Mouse (Mus musculus) mouse embryonic stem cell (cell line): ENCODE measurements around the gene Ypel1.

ENCODE experiments used
- in situ Hi-C, 2 experiments: fragments of 300-500 bp; cut with MboI; formaldehyde crosslinking; loops; 1 replicate in 1 of 2; 3 replicates in 1 of 2; pipeline ENCODE4 v1.14.3; 2019 to 2020; ENCODE audit warnings: low sequenced_read_pairs in 2 of 2, low pct_unique_long_range_greater_than_20kb in 1 of 2, mixed read lengths in 1 of 2; ENCODE audit not compliant: unreplicated experiment in 1 of 2

Ypel1 gene

GRCm38 (mm10) chr16:17082121-17082792 is 12.8 kb downstream of the Ypel1 start:
- in situ Hi-C loops, result loop anchor here in 1 of 2 experiments (5.0 kb wide), 1 partner anchor 200 kb away; no protein-coding TSS in a partner anchor

- in situ Hi-C loops, result no loop called here
Measured at GRCm38 (mm10) chr16:17085636-17086035, 16.1 kb downstream of the Ypel1 start.

DNA sequence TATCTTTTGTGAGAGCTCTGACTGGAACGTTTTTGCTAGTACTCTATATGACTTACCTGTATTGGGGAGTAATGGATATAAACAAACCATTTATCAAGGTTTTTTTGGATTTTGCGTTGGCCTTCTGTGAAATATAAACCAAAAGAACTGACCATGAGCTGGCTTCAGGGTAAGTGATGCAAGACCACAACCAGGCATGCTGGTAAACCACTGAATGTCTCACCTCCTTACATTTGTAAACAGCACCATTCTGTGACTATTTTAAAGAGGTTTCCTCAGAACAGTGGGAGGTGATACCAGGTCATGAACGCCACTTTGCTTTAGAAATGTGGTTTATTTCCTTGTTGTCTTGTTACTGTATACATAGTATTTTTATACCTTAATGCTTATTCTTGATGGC is 16.7 kb downstream of the Ypel1 start:
- in situ Hi-C loops, result no loop called here

- in situ Hi-C loops, result no loop called here
Measured at GRCm38 (mm10) chr16:17086669-17087193, 17.2 kb downstream of the Ypel1 start.

GRCm38 (mm10) chr16:17088346-17088745 is 18.9 kb downstream of the Ypel1 start:
- in situ Hi-C loops, result no loop called here

- in situ Hi-C loops, result no loop called here
Measured at GRCm38 (mm10) chr16:17096938-17097337, 27.4 kb downstream of the Ypel1 start.

GRCm38 (mm10) chr16:17102630-17103220 is 33.2 kb downstream of the Ypel1 start:
- in situ Hi-C loops, result no loop called here

DNA sequence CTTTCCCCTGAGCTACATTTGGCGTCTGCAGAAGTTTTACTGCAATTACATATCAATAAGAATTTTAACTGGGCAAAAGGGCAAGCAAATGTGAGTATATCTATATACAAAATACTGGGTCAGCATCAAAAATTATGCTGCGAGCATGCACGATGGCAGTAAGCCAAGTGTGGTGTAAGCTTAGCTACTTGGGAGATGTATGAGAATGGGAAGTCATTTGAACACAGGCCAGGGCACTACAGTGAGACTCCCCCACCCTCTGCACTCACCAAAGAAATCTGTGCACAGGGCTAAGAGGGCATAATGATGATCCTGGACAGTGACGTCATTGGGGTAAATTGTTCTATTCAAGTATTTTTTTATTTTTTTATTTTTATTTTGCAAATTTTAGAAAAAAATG is 35.1 kb downstream of the Ypel1 start:
- in situ Hi-C loops, result no loop called here

DNA sequence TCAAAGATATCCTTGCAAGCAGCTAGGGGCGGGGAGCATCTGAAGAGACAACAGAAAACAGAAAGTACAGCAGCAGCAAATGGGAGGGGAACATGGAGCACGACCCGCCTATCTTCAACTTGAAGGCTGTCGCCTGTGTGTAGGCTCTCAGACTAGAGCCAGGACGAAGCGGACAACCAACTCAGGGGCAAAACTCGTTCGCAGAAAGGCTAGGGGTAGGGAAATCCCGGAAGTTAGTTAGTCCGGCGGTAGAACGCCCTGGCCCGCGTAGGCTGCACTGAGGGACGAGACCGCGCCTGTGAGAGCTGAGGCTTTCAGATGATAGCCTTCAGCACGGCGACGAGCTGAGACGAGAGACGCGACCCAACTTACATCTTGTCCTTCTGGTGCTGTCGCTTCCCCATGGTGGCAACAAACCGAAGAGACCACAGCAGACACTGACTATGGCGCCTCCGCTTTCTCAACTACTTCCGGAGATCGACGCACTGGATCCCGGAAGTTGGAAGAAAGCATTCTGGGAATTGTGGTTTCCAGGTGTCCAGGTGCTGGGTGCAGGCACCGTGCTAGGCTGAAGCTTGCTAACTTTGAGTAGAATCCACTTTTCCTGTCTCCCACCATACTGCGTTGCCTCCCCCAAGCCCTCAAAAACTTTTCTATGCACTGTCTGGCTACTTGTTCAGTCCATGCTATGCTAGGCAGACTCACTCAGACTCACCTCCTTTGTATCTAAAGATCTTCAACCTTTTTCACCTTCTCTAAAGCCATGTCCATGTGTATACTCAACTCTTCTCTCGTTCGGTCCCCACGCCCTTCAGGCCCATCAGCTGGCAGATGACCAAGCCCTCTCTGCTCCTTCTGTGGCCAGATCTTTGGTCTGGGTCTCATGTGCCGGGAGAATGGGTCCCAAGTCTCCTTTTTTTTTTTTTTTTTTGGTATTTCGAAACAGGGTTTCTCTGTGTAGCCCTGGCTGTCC is 41.6 kb downstream of the Ypel1 start, which contains the start of gene Ppil2:
Gene Ppil2 (minus strand): TSS at position 487 of the 973 bp plus-strand sequence.
- in situ Hi-C loops, result no loop called here

DNA sequence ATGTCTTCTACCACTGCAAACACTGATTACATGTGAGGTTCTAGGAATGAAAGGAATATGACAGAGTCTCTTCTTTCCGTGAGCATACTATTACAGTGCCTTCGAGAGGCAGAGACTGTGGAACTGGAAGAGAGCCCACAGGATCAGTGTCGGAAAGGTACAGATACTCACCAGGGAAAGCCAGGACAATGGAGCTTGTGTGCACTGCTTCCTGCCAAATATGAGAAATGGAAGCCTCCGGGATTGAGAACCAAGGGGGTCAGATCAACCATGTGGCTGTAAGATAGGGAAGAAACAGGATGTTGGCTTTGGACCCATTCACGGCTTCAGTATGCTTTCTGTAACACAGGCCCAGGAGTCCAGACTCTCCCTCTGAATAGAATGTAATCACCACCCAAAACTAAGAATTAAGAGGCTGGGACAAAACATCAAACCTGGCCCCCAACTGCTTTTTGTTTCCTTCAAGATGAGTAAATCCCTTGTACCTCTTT is 47.9 kb downstream of the Ypel1 start:
- in situ Hi-C loops, result no loop called here

DNA sequence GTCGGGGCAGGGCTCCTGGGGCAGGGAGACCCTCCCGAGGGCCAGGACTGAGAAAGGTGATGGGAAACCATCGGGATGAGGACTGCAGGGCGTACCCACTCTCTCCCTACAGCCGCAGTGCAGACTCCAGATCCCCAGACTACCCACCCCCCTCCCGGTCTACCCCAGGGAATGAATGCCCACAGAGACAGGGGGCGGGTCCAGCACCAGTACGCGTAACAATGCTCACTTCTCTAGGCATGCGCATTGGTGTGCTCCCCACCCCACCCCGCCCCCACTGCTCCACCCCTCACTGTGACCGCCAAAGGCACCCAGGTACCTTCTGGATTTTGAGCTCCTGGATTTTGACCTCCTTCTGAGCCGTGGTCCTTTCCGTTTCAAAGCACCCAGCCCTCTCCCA is 52.1 kb downstream of the Ypel1 start:
- in situ Hi-C loops, result no loop called here

DNA sequence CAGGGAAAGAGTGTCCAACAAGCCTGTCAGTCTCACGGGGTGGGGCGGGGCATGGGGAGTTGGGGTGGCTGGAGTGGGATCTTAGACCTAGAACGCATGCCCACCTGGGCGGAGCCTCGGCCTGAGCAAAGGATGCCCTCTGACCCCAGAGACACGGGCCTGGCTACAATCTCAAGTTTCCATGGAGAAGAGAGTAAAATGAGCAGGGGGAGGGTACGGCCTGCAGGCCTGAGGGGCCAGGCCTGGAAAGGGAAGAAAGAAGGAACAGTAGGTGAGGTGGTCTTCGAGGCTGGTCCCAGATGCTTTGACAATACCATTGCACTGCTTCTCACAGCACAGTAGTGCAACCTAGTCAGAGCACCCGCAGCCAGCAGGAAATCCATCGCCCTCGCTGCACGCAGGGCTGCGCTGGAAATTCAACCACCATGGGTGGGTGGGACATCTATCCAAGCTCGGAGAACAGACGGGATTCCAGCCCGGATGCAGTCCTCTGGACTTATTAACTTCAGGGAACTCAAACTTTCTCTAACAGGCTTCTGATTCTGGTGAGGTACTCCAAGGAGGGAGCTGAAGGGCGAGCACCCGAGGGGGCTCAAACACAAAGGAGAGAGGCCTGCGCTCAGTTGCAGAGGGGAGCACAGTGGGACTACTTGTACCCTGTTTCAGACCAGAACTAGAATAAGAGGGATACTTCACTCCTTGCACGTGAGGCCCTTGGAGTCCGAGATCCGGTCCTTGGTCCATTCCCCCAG is 54.8 kb downstream of the Ypel1 start:
- in situ Hi-C loops, result no loop called here

- in situ Hi-C loops, result no loop called here
Measured at GRCm38 (mm10) chr16:17124871-17125520, 55.5 kb downstream of the Ypel1 start, which contains the start of gene 2610318N02Rik. 2610318N02Rik (minus strand) TSS chr16:17125167.

DNA sequence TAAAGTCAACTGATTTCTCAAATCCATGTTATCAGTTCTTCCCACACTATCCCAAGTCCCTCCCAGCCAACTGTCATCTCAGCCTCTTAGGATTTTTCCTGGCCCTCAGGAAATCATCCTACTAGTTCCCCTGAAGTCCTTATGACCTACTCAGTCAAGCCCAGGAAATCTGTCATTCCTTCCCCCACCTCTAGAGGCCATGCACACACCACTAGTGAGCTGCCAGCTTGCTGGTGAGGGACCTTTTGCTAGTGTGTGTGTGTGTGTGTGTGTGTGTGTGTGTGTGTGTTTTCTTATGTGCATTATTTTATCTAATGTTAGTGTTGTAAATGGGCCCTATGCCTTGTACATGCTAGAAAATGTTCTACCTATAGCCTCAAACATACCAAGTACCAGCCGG is 57.8 kb downstream of the Ypel1 start:
- in situ Hi-C loops, result no loop called here

DNA sequence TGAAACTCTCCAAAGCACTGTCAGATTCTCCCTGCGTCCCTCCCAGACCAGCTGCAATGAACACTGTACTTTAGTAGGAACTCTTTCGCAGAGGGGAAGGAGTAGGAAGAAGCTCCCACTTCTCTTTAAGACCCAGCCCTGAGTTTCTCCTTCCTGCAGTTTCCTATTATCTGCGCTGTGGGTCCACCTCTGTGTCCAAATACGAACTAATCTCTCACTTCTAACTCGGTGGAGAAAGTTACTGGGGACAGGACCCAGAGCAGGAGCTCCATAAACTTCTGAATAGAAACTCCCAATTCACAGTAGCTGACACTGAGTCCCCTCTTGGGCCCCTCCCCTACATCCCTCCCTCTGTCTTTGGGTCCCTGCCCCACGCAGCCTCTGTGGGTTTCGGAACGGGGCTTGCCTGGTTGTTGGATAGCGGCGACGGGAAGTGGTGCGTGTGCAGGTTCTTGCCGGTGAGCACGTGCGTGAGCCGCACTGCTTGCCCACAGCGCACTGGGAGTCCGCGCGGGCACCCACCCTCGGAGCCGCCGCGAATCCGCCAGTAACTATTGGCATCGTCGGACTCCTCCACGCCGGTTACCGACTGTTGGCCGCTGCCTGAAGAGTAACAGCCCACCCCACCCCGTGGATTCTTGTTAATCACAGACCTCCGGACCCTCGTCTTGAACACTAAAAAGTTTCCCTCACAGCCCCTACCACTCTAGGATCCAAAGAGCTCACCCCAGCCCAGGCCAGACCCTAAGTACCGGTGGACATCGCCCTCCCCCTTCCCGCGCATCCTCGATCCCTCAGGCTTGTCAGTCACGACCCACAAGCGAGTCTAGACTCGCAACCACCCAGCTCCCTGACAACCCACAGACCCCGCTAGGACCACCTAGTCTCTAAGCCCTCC is 61.9 kb downstream of the Ypel1 start:
- in situ Hi-C loops, result no loop called here

- in situ Hi-C loops, result no loop called here
Measured at GRCm38 (mm10) chr16:17132089-17132905, 62.8 kb downstream of the Ypel1 start, which contains the start of gene Sdf2l1. Sdf2l1 (minus strand) TSS chr16:17132383.
